In the genomic region with DNA sequence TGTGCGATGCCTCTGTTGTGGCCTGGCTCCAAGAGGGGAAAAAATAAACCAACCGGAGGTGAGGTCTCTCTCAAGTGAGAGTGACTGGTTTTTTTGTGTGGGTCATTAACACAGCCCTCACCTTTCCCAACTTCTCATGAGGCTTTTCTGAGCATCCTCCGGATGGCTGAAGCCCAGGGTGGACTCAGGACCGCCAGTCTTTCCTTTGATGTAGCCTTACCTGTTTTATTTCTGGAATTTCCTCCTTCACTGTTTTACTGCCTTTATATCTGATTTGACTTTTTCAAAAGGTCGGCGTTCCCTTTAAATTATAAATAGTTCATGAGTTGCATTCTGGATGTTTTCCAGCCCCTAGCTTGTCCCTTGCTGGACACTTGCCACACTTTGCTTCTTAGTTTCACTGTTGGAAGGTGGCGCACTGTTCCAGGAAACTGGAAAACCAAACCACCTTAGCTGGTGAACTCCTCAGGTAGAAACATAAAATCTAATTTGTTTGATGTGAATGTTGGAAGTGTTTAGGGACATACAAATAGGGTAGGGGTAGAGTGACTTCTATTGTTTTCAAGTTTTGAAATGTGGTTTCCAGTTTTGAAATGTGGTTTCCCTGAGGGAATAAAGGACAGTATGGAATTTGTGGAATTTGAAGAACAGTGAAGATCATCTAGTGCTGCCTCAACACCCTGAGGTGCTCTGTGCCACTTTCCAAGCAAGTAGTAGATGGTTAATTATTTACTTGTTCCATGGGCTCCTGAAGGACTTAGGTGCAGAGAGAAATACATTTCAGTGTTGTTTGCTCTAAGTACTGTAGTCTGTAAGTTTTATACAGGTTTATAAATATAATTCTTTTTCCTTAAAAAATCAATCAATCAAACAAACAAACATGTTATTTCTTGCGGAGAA, we compare ENCODE assay signal across 12 mouse cellular contexts. TPM values are rescaled to one million over a fixed set of nuclear protein-coding genes. Genes with fewer than 3 reads are reported as not detected.
DNase-seq lines count a peak whose midpoint lies in the region; ATAC-seq and TF ChIP-seq lines count a peak whose summit lies in the region.
"Had no signal": no experiment of that assay in that cellular context is flagged by ENCODE, and none has a peak within 500 bp of the region (broad histone marks: within the 10 kb centered on the region; RNA-seq: fewer than 3 reads in every experiment).

No protein-coding gene starts in this region.

- H3K27me3 ChIP-seq in forebrain, postnatal 0 days (ENCODE audit: insufficient read depth, low read length): no peaks in the 10 kb centered on the region
- H3K27me3 ChIP-seq in forebrain, embryonic 10.5 days (ENCODE audit: poor library complexity, severe bottlenecking): no peaks in the 10 kb centered on the region
- no peaks in the 10 kb centered on the region for H3K27me3 ChIP-seq in kidney, postnatal 0 days (ENCODE audit: insufficient read depth, low read length)
- H3K27me3 ChIP-seq: embryonic facial prominence, embryonic 13.5 days; hindbrain, embryonic 12.5 days had no signal

- no peak overlapping the region for H3K4me2 ChIP-seq in forebrain, postnatal 0 days (ENCODE audit: low read depth)
- no peak overlapping the region for H3K4me2 ChIP-seq in kidney, postnatal 0 days (ENCODE audit: low read length)
- H3K4me2 ChIP-seq: embryonic facial prominence, embryonic 13.5 days; hindbrain, embryonic 12.5 days had no signal

- H3K9ac ChIP-seq in forebrain, postnatal 0 days: no peak overlapping the region
- H3K9ac ChIP-seq in kidney, postnatal 0 days (ENCODE audit: low read depth, low read length): no peak overlapping the region
- H3K9ac ChIP-seq: embryonic facial prominence, embryonic 13.5 days; hindbrain, embryonic 12.5 days had no signal

- peaks cover 21% of the 10 kb centered on the region; the same call in 1 of the 2 replicates for H3K4me1 ChIP-seq in forebrain, postnatal 0 days (ENCODE audit: insufficient read depth)
- H3K4me1 ChIP-seq in forebrain, embryonic 10.5 days: no peaks in the 10 kb centered on the region
- H3K4me1 ChIP-seq in kidney, postnatal 0 days (replicated peaks; ENCODE audit: insufficient read depth, low read length): peaks cover 2% of the 10 kb centered on the region; the same call in 1 of the 2 replicates

- no peak for ATAC-seq in forebrain, postnatal 0 days
- no peak for ATAC-seq in kidney, postnatal 0 days (replicated peaks; ENCODE audit: low FRiP score, low read depth)

- TF ChIP-seq CTCF in forebrain, postnatal 0 days (IDR thresholded peaks at IDR 0.05; ENCODE audit: low read depth): no peak
- TF ChIP-seq CTCF in kidney, postnatal 0 days (IDR thresholded peaks at IDR 0.05; ENCODE audit: low read depth): no peak

- no peaks in the 10 kb centered on the region for H3K36me3 ChIP-seq in forebrain, postnatal 0 days (ENCODE audit: insufficient read depth)
- no peaks in the 10 kb centered on the region for H3K36me3 ChIP-seq in forebrain, embryonic 10.5 days (replicated peaks)
- no peaks in the 10 kb centered on the region for H3K36me3 ChIP-seq in kidney, postnatal 0 days (ENCODE audit: insufficient read depth, low read length)
- H3K36me3 ChIP-seq: embryonic facial prominence, embryonic 13.5 days; hindbrain, embryonic 12.5 days had no signal

- no peak overlapping the region for H3K4me3 ChIP-seq in forebrain, postnatal 0 days (ENCODE audit: low read depth, low read length)
- H3K4me3 ChIP-seq in forebrain, embryonic 10.5 days: no peak overlapping the region
- no peak overlapping the region for H3K4me3 ChIP-seq in kidney, postnatal 0 days (replicated peaks; ENCODE audit: low read depth, low read length)
- H3K4me3 ChIP-seq: embryonic facial prominence, embryonic 13.5 days; hindbrain, embryonic 12.5 days had no signal

- H3K27ac ChIP-seq in forebrain, postnatal 0 days (ENCODE audit: low read depth, low read length): peak overlapping the region; percentile 85
- H3K27ac ChIP-seq in forebrain, embryonic 10.5 days: no peak overlapping the region
- H3K27ac ChIP-seq in kidney, postnatal 0 days: peak overlapping the region; percentile 37
- H3K27ac ChIP-seq: embryonic facial prominence, embryonic 13.5 days; hindbrain, embryonic 12.5 days had no signal

- 78% methylated on average over 8 of the region's 8 CpGs for WGBS in forebrain, postnatal 0 days
- 93% methylated on average over 8 of the region's 8 CpGs for WGBS in forebrain, embryonic 10.5 days
- WGBS in kidney, postnatal 0 days: 36% methylated on average over 8 of the region's 8 CpGs

- DNase-seq in forebrain, postnatal 0 days: no peak
- DNase-seq in forebrain, embryonic 10.5 days (ENCODE audit: extremely low spot score, low spot score): no peak
- peak; percentile 30 for DNase-seq in Muller cell, postnatal 12 days (ENCODE audit: inconsistent ontology term)
- peak; percentile 66 to 85 for DNase-seq in cerebellum, postnatal 25 days
- peak; percentile 51 for DNase-seq in kidney, postnatal 0 days (ENCODE audit: low spot score)
- DNase-seq in retina, postnatal 1 day: no peak
- no peak for DNase-seq in MN1 (ENCODE audit: low spot score)
- no peak for DNase-seq in urinary bladder, postnatal 4 days (ENCODE audit: low spot score in 2 of 2)
- DNase-seq: liver; spleen, adult 18-20 months had no signal

- no peaks in the 10 kb centered on the region for H3K9me3 ChIP-seq in forebrain, postnatal 0 days (ENCODE audit: low read length)
- no peaks in the 10 kb centered on the region for H3K9me3 ChIP-seq in forebrain, embryonic 10.5 days
- H3K9me3 ChIP-seq in kidney, postnatal 0 days (replicated peaks; ENCODE audit: low read length): no peaks in the 10 kb centered on the region
- H3K9me3 ChIP-seq: embryonic facial prominence, embryonic 13.5 days; hindbrain, embryonic 12.5 days had no signal

RNA-seq across cellular contexts. Expression of gene Cytip, which starts 19.7 kb away (rescaled TPM):
- total RNA-seq in forebrain, postnatal 0 days (2014; rRNA removed): 0.08 and 0.33 TPM in 2 replicates
- polyA plus RNA-seq in forebrain, postnatal 0 days (2015; fragmentation: Nextera tagmentation; extraction: Ambion mirVana): 0.15 and 0.42 TPM in 2 replicates
- polyA plus RNA-seq in forebrain, embryonic 10.5 days (2016; fragmentation: Nextera tagmentation; extraction: Ambion mirVana): 0.17 and 0.21 TPM in 2 replicates
- 6.3 and 7.1 TPM in 2 replicates for polyA plus RNA-seq in kidney, postnatal 0 days (2015; fragmentation: Nextera tagmentation; extraction: Ambion mirVana)

Comparison
In these comparisons a context has a peak if more than half of its experiments do, and no peak if none do; other contexts are left out.
1. DNase-seq: peak in Muller cell, postnatal 12 days (single experiment), cerebellum, postnatal 25 days (2 of 2) and kidney, postnatal 0 days (single experiment); none in forebrain, postnatal 0 days (single experiment), forebrain, embryonic 10.5 days (single experiment), retina, postnatal 1 day (single experiment), MN1 (single experiment) and urinary bladder, postnatal 4 days (0 of 2).